Mouse (Mus musculus): Measurements from ENCODE around the gene Klf13.

The Klf13 gene

GRCm38 (mm10) chr7:63938914-63939396 is at the start of gene Klf13:
Gene Klf13, minus strand, starts transcription at chr7:63938915.
- DNase-seq (ENCODE audit: low spot score in 2 of 2) = peak; percentile 85 to 94

DNA sequence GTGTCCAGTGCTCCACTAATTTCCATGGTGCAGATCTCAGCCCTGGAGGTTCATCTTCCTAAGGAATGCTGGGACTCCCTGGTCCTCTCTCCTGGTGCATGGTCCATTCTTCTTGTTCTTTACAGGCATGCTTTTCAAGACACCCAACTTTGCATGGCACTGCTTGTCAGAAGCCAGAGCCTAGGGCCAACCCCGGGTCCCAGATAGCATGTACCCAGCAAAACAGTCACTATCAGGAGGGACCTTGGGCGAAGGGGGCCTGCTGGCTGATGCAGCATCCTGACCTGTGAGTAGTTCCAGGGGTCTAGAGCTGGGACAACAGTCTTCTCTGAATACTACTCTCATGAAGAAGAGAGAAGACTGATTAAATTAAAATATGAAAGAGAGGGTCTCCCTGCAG is 49.7 kb upstream of the Klf13 start:
- no peak for DNase-seq (ENCODE audit: low spot score in 2 of 2)

DNA sequence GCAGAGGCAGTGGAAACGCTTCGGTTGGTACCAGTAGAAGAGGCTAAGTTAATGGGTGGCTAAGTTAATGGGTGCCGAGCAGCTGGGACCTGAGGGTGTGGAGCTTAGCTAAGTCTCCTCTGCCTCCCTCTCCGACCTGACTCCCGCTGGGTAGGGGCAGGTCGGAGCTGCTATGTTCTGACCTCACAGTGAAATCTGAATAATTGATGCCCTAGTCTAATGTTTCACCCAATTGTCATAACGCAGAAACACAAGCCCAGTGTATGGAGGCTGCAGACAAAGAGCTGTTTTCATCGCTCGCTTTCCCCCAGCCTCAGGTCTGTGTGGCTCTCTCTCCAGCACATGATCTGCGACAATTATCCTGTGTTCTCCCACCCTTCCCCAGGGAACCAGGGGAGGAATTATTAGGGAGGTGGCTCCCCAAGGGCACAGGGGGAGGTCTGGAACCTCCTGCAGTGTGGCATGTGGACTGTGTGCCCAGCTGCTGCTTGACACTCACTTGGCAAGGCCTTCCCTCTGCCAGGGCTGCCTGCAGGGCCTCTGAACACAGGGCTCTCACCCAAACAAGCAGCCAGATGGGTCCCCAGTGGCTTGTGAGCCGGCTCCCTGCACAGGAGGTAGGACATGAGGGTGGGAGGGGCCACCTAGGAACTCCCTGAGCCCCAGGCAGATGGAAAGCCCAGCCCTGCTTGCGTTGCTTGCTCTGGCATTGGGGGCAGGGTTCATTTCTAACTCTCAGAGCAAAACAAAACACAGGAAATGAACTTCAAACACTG is 47.9 kb upstream of the Klf13 start:
- peak in 1 of 2 experiments; percentile 43 for DNase-seq (ENCODE audit: low spot score in 2 of 2)

DNA sequence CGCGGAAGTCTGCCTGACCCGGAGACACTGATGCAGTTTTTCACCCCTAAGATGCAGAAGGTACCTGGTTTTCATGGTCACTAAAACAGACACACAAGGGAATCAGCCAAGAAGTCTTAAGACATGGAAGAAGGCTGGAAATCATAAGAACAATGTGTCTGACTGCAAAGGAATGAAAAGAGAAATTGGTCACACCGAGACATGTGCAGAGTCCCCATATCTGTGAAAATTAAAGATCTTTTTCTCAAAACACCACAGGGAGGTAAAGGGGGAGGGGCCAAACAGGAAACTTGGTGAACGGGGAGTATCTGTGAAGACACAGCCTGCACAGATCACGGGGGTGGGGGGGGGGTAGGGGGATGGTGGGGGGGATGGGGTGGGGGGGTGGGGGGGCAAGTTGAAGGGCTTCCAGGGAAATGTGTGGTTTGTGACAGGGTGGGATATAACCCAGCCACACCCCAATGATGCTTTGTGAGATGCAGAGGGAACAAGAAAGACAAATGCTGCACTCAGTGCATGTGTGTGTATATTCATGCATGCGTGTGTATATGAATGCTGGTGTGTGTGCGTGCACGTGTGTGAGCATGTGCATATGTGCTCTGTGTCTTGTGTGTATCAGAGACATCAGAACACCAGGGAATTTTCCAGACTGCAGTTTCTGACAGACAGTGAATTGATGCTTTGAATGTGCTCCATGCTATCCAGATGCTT is 47.1 kb upstream of the Klf13 start:
- DNase-seq (ENCODE audit: low spot score in 2 of 2) = no peak

GRCm38 (mm10) chr7:63985266-63985665 is 46.6 kb upstream of the Klf13 start:
- no peak for DNase-seq (ENCODE audit: low spot score in 2 of 2)

- DNase-seq (ENCODE audit: low spot score in 2 of 2) = no peak
These were observed 45.6 kb upstream of the Klf13 start for GRCm38 (mm10) chr7:63984329-63984728.

GRCm38 (mm10) chr7:63977631-63978030 is 38.9 kb upstream of the Klf13 start:
- no peak for DNase-seq (ENCODE audit: low spot score in 2 of 2)

- DNase-seq (ENCODE audit: low spot score in 2 of 2) = peak in 1 of 2 experiments; percentile 24
These were observed 32.3 kb upstream of the Klf13 start for GRCm38 (mm10) chr7:63970986-63971385.

- no peak for DNase-seq (ENCODE audit: low spot score in 2 of 2)
These were observed 31.2 kb upstream of the Klf13 start for GRCm38 (mm10) chr7:63969941-63970340.

DNA sequence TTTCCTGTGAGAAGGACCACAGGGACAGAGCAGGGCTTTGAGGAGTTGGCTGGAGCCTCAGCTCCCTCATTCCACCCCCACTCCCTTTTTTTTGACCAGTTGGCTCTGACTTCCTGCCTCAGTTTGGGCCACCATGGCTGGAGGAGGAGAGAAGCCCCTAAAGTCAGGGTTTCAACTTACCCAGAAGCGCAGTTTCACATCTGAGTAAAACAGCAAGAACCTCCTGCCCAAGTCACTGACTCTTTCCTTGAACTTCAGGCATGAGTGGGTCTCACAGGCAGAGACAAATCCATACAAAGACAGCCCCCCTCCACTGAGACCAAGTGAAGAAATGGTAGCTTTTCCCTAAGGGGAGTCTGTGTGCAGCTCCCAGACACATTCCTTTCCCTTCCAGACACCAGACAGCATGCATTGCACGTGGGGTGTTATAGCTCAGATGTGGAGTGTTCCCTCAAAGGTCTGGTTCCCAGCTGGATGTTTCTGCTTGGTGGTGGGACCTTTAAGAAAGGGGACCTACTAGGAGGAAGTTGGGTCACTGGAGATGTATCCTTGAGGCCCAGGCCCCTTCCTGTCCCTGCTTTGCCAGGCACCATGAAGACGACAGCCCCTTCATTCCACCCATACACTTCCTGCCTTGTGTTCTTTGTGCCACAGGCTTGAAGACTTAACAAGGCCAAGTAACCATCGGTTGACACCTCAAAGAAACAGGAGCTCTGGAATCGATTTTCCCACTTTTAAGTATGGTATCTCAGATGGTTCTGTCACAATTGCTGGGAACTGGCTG is 27.1 kb upstream of the Klf13 start:
- DNase-seq (ENCODE audit: low spot score in 2 of 2) = no peak

GRCm38 (mm10) chr7:63965135-63965534 is 26.4 kb upstream of the Klf13 start:
- DNase-seq (ENCODE audit: low spot score in 2 of 2) = peak; percentile 49 to 74

DNA sequence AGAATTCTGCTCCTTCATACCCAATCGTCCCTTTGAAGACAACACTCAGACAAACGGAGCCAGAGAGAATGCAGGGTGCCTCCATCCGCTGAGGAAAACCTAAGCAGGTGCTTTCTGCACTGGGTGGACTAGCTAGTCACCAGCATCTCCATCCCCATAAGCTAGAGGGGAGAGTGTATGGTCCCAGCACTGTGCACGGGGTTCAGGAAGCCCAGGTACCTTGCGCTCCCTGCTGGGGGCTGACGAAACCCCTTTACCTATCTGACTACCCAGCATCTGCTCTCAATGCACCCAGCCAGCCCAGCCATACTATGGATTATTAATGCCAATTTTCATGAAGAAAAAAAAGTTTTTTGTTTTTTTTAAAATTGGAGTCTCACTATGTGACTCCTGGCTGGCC is 25.4 kb upstream of the Klf13 start:
- no peak for DNase-seq (ENCODE audit: low spot score in 2 of 2)

DNA sequence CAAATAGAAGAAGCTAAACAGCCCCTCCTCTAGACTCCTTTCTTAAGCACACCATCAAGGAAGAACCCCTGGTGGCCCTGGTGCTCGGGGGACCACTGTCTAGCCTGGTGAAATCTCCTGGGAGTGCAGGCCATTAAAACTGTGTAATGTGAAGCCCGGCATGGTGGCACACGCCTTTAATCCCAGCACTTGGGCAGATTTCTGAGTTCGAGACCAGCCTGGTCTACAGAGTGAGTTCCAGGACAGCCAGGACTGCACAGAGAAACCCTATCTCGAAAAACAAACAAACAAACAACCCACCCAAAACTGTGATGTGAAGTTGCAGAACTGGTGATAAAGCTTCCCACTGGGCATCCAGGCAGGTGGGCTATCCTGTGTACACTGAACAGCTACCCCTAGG is 24.9 kb upstream of the Klf13 start:
- DNase-seq (ENCODE audit: low spot score in 2 of 2) = no peak

GRCm38 (mm10) chr7:63957872-63958640 is 19.3 kb upstream of the Klf13 start:
- DNase-seq (ENCODE audit: low spot score in 2 of 2) = no peak

DNA sequence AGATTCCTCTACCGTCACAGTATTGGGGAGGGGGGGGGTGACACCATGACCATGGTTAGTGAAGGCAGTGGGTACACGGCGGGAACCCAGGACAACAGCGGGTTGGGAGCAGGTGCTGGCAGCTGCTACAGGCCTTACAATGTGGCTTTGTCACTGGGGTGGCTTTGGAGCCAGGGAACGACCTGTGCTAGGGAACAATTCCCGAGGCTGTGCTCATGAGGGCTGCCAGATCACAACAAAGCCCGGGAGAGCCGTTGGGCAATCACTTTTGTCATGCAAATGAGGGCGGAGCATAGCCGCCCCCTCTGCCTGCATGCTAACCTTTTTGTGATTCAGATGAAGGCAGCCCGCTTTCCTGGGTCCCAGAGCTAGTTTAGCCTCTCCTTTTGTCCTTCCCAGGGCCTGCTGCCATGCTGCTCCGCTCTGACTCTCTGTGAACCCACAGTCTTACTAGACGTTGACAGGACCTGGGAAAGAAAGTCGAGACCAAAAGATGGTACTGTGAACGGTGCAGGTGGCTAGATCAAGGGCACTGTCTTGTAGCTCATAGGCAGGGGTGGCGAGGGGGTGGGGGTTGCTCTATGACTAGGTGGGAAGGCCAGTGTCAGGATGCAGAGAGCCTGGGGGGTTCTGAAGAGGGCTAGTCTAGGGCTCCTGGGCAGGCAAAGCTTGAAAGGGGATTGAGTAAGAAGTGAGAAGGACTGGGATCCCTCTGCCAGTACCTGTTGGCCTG is 18.4 kb upstream of the Klf13 start:
- DNase-seq (ENCODE audit: low spot score in 2 of 2) = no peak

DNA sequence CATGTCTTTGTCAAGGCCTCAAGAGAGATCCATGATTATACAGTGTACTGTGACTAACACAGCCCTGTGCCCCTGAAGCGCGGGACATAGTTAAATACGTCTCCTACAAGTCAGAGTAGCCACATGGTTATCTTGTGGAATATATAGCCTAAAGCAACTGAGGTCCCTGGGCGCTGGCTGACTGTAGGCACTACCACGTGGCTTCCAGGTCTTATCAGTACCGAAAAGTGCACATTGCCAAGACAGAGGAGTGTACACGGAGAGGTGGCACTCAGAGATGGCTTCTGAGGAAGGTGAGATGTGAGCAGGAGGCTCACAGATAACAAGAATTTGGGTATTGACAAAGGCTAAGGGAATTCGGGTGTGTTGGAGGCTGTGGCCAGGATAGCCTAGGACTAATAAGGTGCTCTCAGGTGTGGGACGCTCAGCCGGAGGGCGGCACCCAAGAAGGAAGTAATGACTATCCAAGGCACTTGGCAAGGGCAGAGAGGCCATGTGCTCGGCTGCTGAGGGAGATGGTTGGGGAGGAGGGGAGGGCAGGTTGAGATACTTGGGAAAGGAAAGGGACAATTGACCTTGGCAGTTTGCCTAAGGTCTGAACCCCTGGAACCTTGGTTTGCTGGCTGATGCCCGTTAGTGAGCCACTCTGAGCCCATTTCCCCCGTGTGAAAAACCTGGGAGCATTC is 17.6 kb upstream of the Klf13 start:
- no peak for DNase-seq (ENCODE audit: low spot score in 2 of 2)

GRCm38 (mm10) chr7:63955440-63955839 is 16.7 kb upstream of the Klf13 start:
- no peak for DNase-seq (ENCODE audit: low spot score in 2 of 2)

DNA sequence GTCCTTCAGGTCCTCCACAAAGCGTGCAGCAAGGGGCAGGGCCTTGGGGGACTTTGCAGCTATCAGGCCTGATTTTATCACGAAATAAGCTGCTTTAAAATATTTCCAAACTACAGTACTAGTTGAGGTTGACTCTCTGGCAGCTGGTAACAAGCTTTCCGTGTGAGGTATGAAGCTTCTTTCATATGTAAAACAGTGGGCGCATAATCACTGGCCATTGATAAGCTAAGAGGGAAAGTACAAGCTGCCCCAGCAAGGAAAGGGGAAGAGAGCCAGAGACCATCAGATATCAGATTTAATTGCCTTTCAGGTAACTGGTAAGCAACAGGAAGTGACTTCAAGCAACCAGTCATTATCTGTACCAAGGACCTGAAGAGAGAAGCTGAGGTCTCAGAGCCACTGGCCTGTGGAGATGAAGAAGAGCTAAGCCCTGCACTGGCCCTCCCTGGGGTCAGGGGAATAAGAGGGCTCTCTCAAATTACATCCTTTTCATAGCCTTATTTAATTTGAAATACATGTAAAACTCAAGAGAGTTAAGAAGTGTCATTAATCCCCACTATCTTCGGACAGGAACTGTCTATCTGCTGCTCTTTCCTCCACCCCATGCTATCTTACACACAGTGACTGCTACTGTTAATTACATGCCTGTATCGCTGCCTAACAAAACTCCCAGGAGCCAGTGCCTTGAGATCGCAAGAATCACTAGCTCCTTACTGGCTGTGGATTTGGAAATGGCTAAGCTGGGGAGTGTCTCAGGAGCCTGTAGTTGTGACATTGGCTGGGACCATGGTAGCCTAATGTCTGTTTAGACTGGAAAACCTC is 13.6 kb upstream of the Klf13 start:
- DNase-seq (ENCODE audit: low spot score in 2 of 2) = no peak

DNA sequence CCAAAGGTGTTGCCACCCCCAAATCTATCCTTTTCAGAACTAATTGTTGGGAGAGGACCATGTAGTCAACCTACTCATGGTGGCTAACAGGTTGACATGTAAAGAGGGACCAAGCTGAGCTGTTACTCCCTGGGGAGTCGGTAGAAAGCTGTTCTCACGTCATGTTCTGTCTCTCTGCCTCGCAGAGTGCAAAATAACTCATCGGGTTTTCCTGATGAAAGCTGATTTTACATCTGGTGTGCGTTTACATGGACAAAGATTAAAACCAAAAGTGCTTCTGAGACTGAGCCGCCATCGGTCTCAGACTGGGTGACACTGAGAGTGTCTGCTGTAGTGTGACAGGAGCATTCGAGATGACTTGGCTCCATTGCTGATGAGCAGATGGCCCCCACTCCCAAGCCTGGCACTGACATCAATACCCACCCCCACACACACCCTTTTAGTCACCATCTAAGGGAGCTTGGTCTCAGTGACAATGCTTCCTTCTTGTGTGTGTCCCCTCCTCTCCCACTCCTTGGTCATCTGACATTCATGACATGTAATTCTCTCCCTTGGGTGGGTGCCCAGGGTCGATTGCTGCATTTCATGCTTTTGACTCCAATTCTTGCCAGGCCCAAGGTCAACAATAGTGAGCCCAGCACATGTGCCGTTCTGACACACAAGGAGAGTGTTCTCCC is 12.4 kb upstream of the Klf13 start:
- peak in 1 of 2 experiments; percentile 68 for DNase-seq (ENCODE audit: low spot score in 2 of 2)
